Mouse (Mus musculus) C3H10T1/2 (cell line): ENCODE results near the gene Rtl8c. TPM values are rescaled to one million over a fixed set of nuclear protein-coding genes. Genes with fewer than 3 reads are reported as not detected.

Source experiments
- polyA plus RNA-seq, 2 experiments: library from polyadenylated mRNA; unstranded; fragments of >200 nt; fragmentation: generic; extraction: Trizol; gene quantifications; one replicate each; pipeline ENCODE4 v1.2.1; 2012; ENCODE audit warnings: missing spikeins in 2 of 2

Gene Rtl8c
- 1 to 10 TPM in 1 of 2 experiments, under 1 TPM in 1; 0.27 to 4.2 TPM for polyA plus RNA-seq

GRCm38 (mm10) chrX:53607242-53608121 lies at the start of gene Rtl8c:
Gene Rtl8c (plus strand): TSS chrX:53608032.

DNA sequence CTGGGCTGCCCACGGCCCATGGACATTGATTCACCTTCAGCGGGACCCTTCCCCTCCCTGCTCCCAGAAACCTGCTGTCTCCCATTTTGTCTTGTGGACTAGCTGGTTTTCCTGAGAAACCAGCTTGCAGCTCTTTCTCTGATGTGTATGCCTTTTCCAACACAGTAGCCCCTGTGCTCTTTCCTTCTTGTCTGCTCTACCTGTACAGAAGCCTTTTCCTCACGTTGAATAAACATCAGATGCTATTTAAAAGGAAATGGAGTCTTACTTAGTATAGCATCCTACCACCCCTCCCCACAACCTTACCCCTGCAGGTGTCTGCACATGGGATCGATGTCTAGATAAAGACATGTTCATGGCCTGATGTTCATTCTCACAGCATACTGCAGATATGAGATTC lies 1.0 kb downstream of the Rtl8c start, which contains the start of gene Gm14597:
Gene Gm14597, minus strand, starts transcription at position 101 of the 400 bp plus-strand sequence.

DNA sequence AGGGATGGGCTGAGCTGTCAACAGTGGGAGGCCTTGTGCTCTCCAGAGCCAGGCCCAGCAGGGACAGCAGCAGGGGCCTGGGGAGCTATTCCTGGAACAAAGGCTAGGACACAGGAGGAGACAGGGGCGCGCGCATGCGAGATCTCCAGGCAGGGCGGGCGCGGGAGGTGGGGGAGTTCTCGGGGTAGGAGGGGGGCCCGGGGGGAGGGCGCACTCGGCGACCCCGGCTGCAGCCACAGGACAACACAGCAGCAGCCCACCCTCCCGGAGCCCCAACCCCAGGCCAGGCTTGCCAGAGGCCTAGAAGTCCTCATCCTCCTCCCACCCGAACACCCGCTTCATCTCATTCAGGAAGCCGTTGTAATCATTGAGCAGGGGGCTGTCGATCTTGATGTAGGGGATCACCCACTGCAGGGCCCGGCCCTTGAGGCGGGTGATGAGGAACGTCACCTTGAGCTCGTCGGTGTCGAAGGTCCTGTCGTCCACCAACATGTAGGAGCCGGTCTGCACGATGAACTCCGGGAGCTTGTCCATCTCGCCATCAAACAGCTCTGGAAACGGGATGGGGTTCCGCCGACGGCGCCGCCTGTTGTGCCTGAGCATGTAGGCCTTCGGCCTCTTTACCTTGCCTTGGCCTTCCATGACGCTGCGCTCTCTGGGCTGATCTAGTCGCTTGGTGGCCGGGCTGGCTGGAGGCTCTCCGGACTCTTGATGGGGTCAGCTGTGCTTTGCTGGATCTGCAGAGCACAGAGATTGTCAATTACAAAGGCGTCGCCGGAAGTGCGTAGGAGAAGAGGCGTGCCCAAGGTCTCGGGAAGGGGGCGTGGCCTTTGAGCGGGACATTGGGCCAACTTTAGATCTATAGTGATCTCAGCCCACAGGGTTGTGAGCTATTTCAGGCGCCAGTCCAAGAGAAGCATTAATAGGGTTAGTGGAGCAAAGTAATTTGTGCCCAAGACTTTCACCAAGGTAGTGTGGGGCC lies 35.4 kb downstream of the Rtl8c start, which contains the start of gene Rtl8a:
Gene Rtl8a, minus strand, starts transcription at position 703 of the 982 bp plus-strand sequence.

Other genes starting within 250 kb of the Rtl8c start
- 1 to 10 TPM in 1 of 2 experiments, under 1 TPM in 1; 0.28 to 3.1 TPM for gene Mospd1, start 237.5 kb upstream of the Rtl8c start, polyA plus RNA-seq
- gene Etd, start 173.1 kb upstream of the Rtl8c start, polyA plus RNA-seq: not detected
- gene Gm14597, start 947 bp downstream of the Rtl8c start, polyA plus RNA-seq: not detected
- gene Rtl8a, start 35.6 kb downstream of the Rtl8c start, polyA plus RNA-seq: 100 to 1,000 TPM in 1 of 2 experiments, 10 to 100 TPM in 1; 68.1 to 123 TPM
- gene Rtl8b, start 62.4 kb downstream of the Rtl8c start, polyA plus RNA-seq: 100 to 1,000 TPM in 1 of 2 experiments, 10 to 100 TPM in 1; 67.4 to 140 TPM
- under 1 TPM in 1 of 2 experiments, not detected in 1; 0.01 TPM for gene 4930502E18Rik, start 116.8 kb downstream of the Rtl8c start, polyA plus RNA-seq
- gene 1700013H16Rik, start 149.8 kb downstream of the Rtl8c start, polyA plus RNA-seq: not detected
- gene Zfp36l3, start 168.4 kb downstream of the Rtl8c start, polyA plus RNA-seq: under 1 TPM in 1 of 2 experiments, not detected in 1; 0.06 TPM
- gene Xlr, start 189.7 kb downstream of the Rtl8c start, polyA plus RNA-seq: 1 to 10 TPM in 1 of 2 experiments, under 1 TPM in 1; 0.66 to 4.6 TPM